In genomic region chr8:85526105-85526504, GRCm38 (mm10) we compare ENCODE assay signal across 9 mouse cellular contexts. TPM values are rescaled to one million over a fixed set of nuclear protein-coding genes. Genes with fewer than 3 reads are reported as not detected.
DNase-seq lines count a peak whose midpoint lies in the region.
"Had no signal": no experiment of that assay in that cellular context is flagged by ENCODE, and none has a peak within 500 bp of the region (broad histone marks: within the 10 kb centered on the region; RNA-seq: fewer than 3 reads in every experiment).

No protein-coding gene starts in this region.

- H3K27me3 ChIP-seq in embryonic facial prominence, embryonic 10.5 days (replicated peaks; ENCODE audit: low read depth, poor library complexity, severe bottlenecking), result no peaks in the 10 kb centered on the region
- H3K27me3 ChIP-seq: lung, embryonic 15.5 days had no signal

- H3K27ac ChIP-seq in embryonic facial prominence, embryonic 10.5 days (replicated peaks), result no peak overlapping the region
- H3K27ac ChIP-seq: lung, embryonic 15.5 days had no signal

- peaks cover 66% of the 10 kb centered on the region for H3K36me3 ChIP-seq in embryonic facial prominence, embryonic 10.5 days (replicated peaks)

- H3K9me3 ChIP-seq in embryonic facial prominence, embryonic 10.5 days, result no peaks in the 10 kb centered on the region
- H3K9me3 ChIP-seq: lung, embryonic 15.5 days had no signal

- intact Hi-C loops in gastrocnemius, postnatal 36 days (cut with DNase I), result loop anchor here (1.0 kb wide), 1 partner anchor 65 kb away; no protein-coding TSS in a partner anchor

- H3K4me3 ChIP-seq in embryonic facial prominence, embryonic 10.5 days, result no peak overlapping the region
- H3K4me3 ChIP-seq: lung, embryonic 15.5 days had no signal

- peak; percentile 77 for DNase-seq in gastrocnemius, adult 18-20 months (ENCODE audit: low spot score)
- no peak for DNase-seq in gastrocnemius, postnatal 36 days
- peak; percentile 70 to 71 for DNase-seq in B cell, adult 2 months
- peak; percentile 74 for DNase-seq in adrenal gland, postnatal 14 days
- peak; percentile 53 for DNase-seq in embryonic facial prominence, embryonic 10.5 days (ENCODE audit: low spot score)
- DNase-seq in kidney, postnatal 10 days, result peak; percentile 77
- DNase-seq in lung, postnatal 25 days (ENCODE audit: low spot score), result peak; percentile 53
- DNase-seq in spleen, postnatal 4 days (ENCODE audit: low spot score in 2 of 2), result peak; percentile 48 to 78

- no peaks in the 10 kb centered on the region for H3K4me1 ChIP-seq in embryonic facial prominence, embryonic 10.5 days
- H3K4me1 ChIP-seq: lung, embryonic 15.5 days had no signal

- WGBS in embryonic facial prominence, embryonic 10.5 days, result 32% methylated on average over 6 of the region's 6 CpGs

RNA-seq across cellular contexts. Expression of gene Dnaja2, which starts 29.0 kb away (rescaled TPM):
- total RNA-seq in gastrocnemius, adult 18-20 months (2021), result 100 to 1,000 TPM; 217 to 233 TPM
- total RNA-seq in gastrocnemius, postnatal 36 days (2021), result 100 to 1,000 TPM; 190 to 194 TPM
- 148 and 164 TPM in 2 replicates for total RNA-seq in adrenal gland, postnatal 14 days (2021)
- 198 and 212 TPM in 2 replicates for polyA plus RNA-seq in embryonic facial prominence, embryonic 10.5 days (2016; fragmentation: Nextera tagmentation; extraction: Ambion mirVana)

RNA-seq across cellular contexts. Expression of gene Gpt2, which starts 33.7 kb away (rescaled TPM):
- total RNA-seq in gastrocnemius, adult 18-20 months (2021), result 100 to 1,000 TPM; 180 to 289 TPM
- 100 to 1,000 TPM; 303 to 317 TPM for total RNA-seq in gastrocnemius, postnatal 36 days (2021)
- 91.9 and 135 TPM in 2 replicates for total RNA-seq in adrenal gland, postnatal 14 days (2021)
- polyA plus RNA-seq in embryonic facial prominence, embryonic 10.5 days (2016; fragmentation: Nextera tagmentation; extraction: Ambion mirVana), result 47.8 and 48.7 TPM in 2 replicates

Comparison
In these comparisons a context has a peak if more than half of its experiments do, and no peak if none do; other contexts are left out.
1. DNase-seq: peak in gastrocnemius, adult 18-20 months (single experiment), B cell, adult 2 months (2 of 2), adrenal gland, postnatal 14 days (single experiment), embryonic facial prominence, embryonic 10.5 days (single experiment), kidney, postnatal 10 days (single experiment), lung, postnatal 25 days (single experiment) and spleen, postnatal 4 days (2 of 2); none in gastrocnemius, postnatal 36 days (0 of 2).